Mouse (Mus musculus): Measurements from ENCODE around the gene Capsl. TPM values are rescaled to one million over a fixed set of nuclear protein-coding genes. Genes with fewer than 3 reads are reported as not detected.

The Capsl gene
- 0.34 and 2.0 TPM in 2 replicates for polyA plus RNA-seq (2012; rRNA removed)

GRCm38 (mm10) chr15:9435534-9436180 is at the start of gene Capsl:
Gene Capsl (plus strand): TSS chr15:9436028.
- 51% methylated on average over 12 of the region's 12 CpGs for WGBS
- TF ChIP-seq POLR2A (IDR thresholded peaks at IDR 0.05; ENCODE audit: borderline replicate concordance, insufficient read depth, low read length) = no peak
- no peak for TF ChIP-seq CTCF (IDR thresholded peaks at IDR 0.05; ENCODE audit: borderline replicate concordance, insufficient read depth, low read depth, low read length)
- Histone ChIP-seq H3K27me3 (ENCODE audit: control insufficient read depth, insufficient read depth, low read length) (no peaks in the 10 kb centered on the region), H3K4me3 (replicated peaks; ENCODE audit: insufficient read depth, low read depth, low read length) (no peak within 1 kb of the TSS), H3K4me1 (ENCODE audit: control insufficient read depth, insufficient read depth, low read length) (no peaks in the 10 kb centered on the region), H3K27ac (ENCODE audit: insufficient read depth, low read length) (no peak within 1 kb of the TSS)
- peak; percentile 6 to 10 for DNase-seq

GRCm38 (mm10) chr15:9409475-9409874 is 26.4 kb upstream of the Capsl start:
- 91% methylated on average over 3 of the region's 3 CpGs for WGBS
- Histone ChIP-seq H3K27ac (ENCODE audit: insufficient read depth, low read length) (no peak overlapping the region), H3K27me3 (ENCODE audit: control insufficient read depth, insufficient read depth, low read length) (no peaks in the 10 kb centered on the region), H3K4me1 (ENCODE audit: control insufficient read depth, insufficient read depth, low read length) (no peaks in the 10 kb centered on the region), H3K4me3 (replicated peaks; ENCODE audit: insufficient read depth, low read depth, low read length) (no peak overlapping the region)
- TF ChIP-seq CTCF (IDR thresholded peaks at IDR 0.05; ENCODE audit: borderline replicate concordance, insufficient read depth, low read depth, low read length) = no peak
- TF ChIP-seq POLR2A (IDR thresholded peaks at IDR 0.05; ENCODE audit: borderline replicate concordance, insufficient read depth, low read length) = no peak
- DNase-seq = no peak

GRCm38 (mm10) chr15:9421163-9421562 is 14.7 kb upstream of the Capsl start:
- Histone ChIP-seq H3K4me3 (replicated peaks; ENCODE audit: insufficient read depth, low read depth, low read length) (no peak overlapping the region), H3K27ac (ENCODE audit: insufficient read depth, low read length) (no peak overlapping the region), H3K27me3 (ENCODE audit: control insufficient read depth, insufficient read depth, low read length) (no peaks in the 10 kb centered on the region), H3K4me1 (ENCODE audit: control insufficient read depth, insufficient read depth, low read length) (no peaks in the 10 kb centered on the region)
- no peak for DNase-seq
- TF ChIP-seq CTCF (IDR thresholded peaks at IDR 0.05; ENCODE audit: borderline replicate concordance, insufficient read depth, low read depth, low read length) = no peak
- no peak for TF ChIP-seq POLR2A (IDR thresholded peaks at IDR 0.05; ENCODE audit: borderline replicate concordance, insufficient read depth, low read length)

- Histone ChIP-seq H3K27ac (ENCODE audit: insufficient read depth, low read length) (no peak overlapping the region), H3K27me3 (ENCODE audit: control insufficient read depth, insufficient read depth, low read length) (no peaks in the 10 kb centered on the region), H3K4me3 (replicated peaks; ENCODE audit: insufficient read depth, low read depth, low read length) (no peak overlapping the region), H3K4me1 (ENCODE audit: control insufficient read depth, insufficient read depth, low read length) (no peaks in the 10 kb centered on the region)
- TF ChIP-seq CTCF (IDR thresholded peaks at IDR 0.05; ENCODE audit: borderline replicate concordance, insufficient read depth, low read depth, low read length) (no peak), POLR2A (IDR thresholded peaks at IDR 0.05; ENCODE audit: borderline replicate concordance, insufficient read depth, low read length) (no peak)
- no peak for DNase-seq
Measured at GRCm38 (mm10) chr15:9427849-9428248, 8.0 kb upstream of the Capsl start.

- Histone ChIP-seq H3K4me1 (ENCODE audit: control insufficient read depth, insufficient read depth, low read length) (no peaks in the 10 kb centered on the region), H3K27me3 (ENCODE audit: control insufficient read depth, insufficient read depth, low read length) (no peaks in the 10 kb centered on the region), H3K27ac (ENCODE audit: insufficient read depth, low read length) (no peak overlapping the region), H3K4me3 (replicated peaks; ENCODE audit: insufficient read depth, low read depth, low read length) (no peak overlapping the region)
- DNase-seq = no peak
- 82% methylated on average over 3 of the region's 3 CpGs for WGBS
- no peak for TF ChIP-seq CTCF (IDR thresholded peaks at IDR 0.05; ENCODE audit: borderline replicate concordance, insufficient read depth, low read depth, low read length)
- TF ChIP-seq POLR2A (IDR thresholded peaks at IDR 0.05; ENCODE audit: borderline replicate concordance, insufficient read depth, low read length) = no peak
Measured at GRCm38 (mm10) chr15:9429843-9430242, 6.0 kb upstream of the Capsl start.

GRCm38 (mm10) chr15:9451999-9452398 is 16.2 kb downstream of the Capsl start:
- 95% methylated on average over 1 of the region's 1 CpGs for WGBS
- Histone ChIP-seq H3K4me3 (replicated peaks; ENCODE audit: insufficient read depth, low read depth, low read length) (no peak overlapping the region), H3K27ac (ENCODE audit: insufficient read depth, low read length) (no peak overlapping the region), H3K4me1 (ENCODE audit: control insufficient read depth, insufficient read depth, low read length) (no peaks in the 10 kb centered on the region), H3K27me3 (ENCODE audit: control insufficient read depth, insufficient read depth, low read length) (no peaks in the 10 kb centered on the region)
- no peak for DNase-seq
- TF ChIP-seq CTCF (IDR thresholded peaks at IDR 0.05; ENCODE audit: borderline replicate concordance, insufficient read depth, low read depth, low read length) (no peak), POLR2A (IDR thresholded peaks at IDR 0.05; ENCODE audit: borderline replicate concordance, insufficient read depth, low read length) (no peak)

GRCm38 (mm10) chr15:9452842-9453241 is 17.0 kb downstream of the Capsl start:
- DNase-seq = no peak
- WGBS = 83% methylated on average over 1 of the region's 1 CpGs
- Histone ChIP-seq H3K4me3 (replicated peaks; ENCODE audit: insufficient read depth, low read depth, low read length) (no peak overlapping the region), H3K27ac (ENCODE audit: insufficient read depth, low read length) (no peak overlapping the region), H3K4me1 (ENCODE audit: control insufficient read depth, insufficient read depth, low read length) (no peaks in the 10 kb centered on the region), H3K27me3 (ENCODE audit: control insufficient read depth, insufficient read depth, low read length) (no peaks in the 10 kb centered on the region)
- TF ChIP-seq POLR2A (IDR thresholded peaks at IDR 0.05; ENCODE audit: borderline replicate concordance, insufficient read depth, low read length) = no peak
- TF ChIP-seq CTCF (IDR thresholded peaks at IDR 0.05; ENCODE audit: borderline replicate concordance, insufficient read depth, low read depth, low read length) = no peak

- Histone ChIP-seq H3K4me1 (ENCODE audit: control insufficient read depth, insufficient read depth, low read length) (no peaks in the 10 kb centered on the region), H3K27ac (ENCODE audit: insufficient read depth, low read length) (no peak overlapping the region), H3K27me3 (ENCODE audit: control insufficient read depth, insufficient read depth, low read length) (no peaks in the 10 kb centered on the region), H3K4me3 (replicated peaks; ENCODE audit: insufficient read depth, low read depth, low read length) (no peak overlapping the region)
- TF ChIP-seq CTCF (IDR thresholded peaks at IDR 0.05; ENCODE audit: borderline replicate concordance, insufficient read depth, low read depth, low read length) = no peak
- 12% methylated on average over 4 of the region's 4 CpGs for WGBS
- no peak for DNase-seq
Measured at GRCm38 (mm10) chr15:9454198-9454597, 18.4 kb downstream of the Capsl start.

Measured in cerebellum, adult 2 months (tissue).